Mouse (Mus musculus): ENCODE data around the gene Tmem135. TPM values are rescaled to one million over a fixed set of nuclear protein-coding genes. Genes with fewer than 3 reads are reported as not detected.

The Tmem135 gene
- total RNA-seq (2014; rRNA removed): 24.3 and 31.4 TPM in 2 replicates
- 31.8 and 33.5 TPM in 2 replicates for polyA plus RNA-seq (2015; fragmentation: Nextera tagmentation; extraction: Ambion mirVana)

DNA sequence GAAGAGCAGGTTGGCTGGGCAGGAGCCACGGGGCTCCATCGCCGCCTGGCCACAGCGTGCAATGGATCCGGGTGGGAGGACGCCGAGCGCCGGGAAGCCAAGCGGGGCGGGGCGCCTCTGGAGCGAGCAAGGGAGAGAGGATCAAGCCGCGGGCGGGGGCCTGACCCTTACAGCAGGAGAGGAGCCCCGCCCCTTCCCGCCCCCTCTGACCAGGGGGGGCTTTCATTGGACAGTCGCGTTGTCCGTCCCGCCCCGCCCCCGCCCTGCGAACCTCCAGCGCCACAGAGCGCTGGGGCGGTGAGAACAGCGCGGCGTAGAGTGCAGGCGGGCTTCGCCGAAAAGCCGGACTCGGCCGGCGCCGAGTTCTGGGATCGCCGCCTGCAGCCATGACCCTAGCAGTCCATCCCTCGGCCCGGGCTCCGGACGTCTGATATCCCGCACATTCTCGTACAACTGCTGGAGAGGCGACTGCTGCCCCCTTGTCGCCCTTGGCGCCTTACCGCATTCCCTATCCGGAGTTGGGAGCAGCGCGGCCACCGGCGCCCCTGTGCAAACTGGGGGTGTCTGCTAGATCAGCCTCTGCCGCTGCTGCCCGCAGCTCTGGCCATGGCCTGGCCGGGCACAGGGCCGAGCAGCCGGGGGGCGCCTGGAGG, at the start of gene Tmem135, which contains the start of gene Fzd4:
Gene Tmem135 (minus strand): TSS at position 142 of the 653 bp plus-strand sequence.
Gene Fzd4 (plus strand): TSS at position 275 of the 653 bp plus-strand sequence.
- H3K9me3 ChIP-seq (ENCODE audit: low read length): no peaks in the 10 kb centered on the region
- ATAC-seq: peak; percentile 98
- peak within 1 kb of the TSS; percentile 81 for H3K27ac ChIP-seq
- H3K4me2 ChIP-seq (ENCODE audit: low read depth, low read length): peak within 1 kb of the TSS; percentile 100
- H3K27me3 ChIP-seq (ENCODE audit: insufficient read depth, low read length): no peaks in the 10 kb centered on the region
- peak; percentile 39 for TF ChIP-seq CTCF (IDR thresholded peaks at IDR 0.05; ENCODE audit: low read depth)
- H3K4me3 ChIP-seq (ENCODE audit: low read length): peak within 1 kb of the TSS; percentile 80
- H3K4me1 ChIP-seq (ENCODE audit: insufficient read depth, low read length): no peaks in the 10 kb centered on the region
- H3K36me3 ChIP-seq (ENCODE audit: insufficient read depth, low read length): no peaks in the 10 kb centered on the region
- peak within 1 kb of the TSS; percentile 75 for H3K9ac ChIP-seq (replicated peaks; ENCODE audit: low read length)
- DNase-seq (ENCODE audit: low spot score): peak; percentile 95
- WGBS: under 1% methylated on average over 52 of the region's 62 CpGs

GRCm38 (mm10) chr7:89450312-89450711, 46.3 kb upstream of the Tmem135 start:
- no peaks in the 10 kb centered on the region for H3K36me3 ChIP-seq (ENCODE audit: insufficient read depth, low read length)
- ATAC-seq: no peak
- H3K4me2 ChIP-seq (ENCODE audit: low read depth, low read length): no peak overlapping the region
- 54% methylated on average over 2 of the region's 2 CpGs for WGBS
- H3K4me1 ChIP-seq (ENCODE audit: insufficient read depth, low read length): no peaks in the 10 kb centered on the region
- no peak overlapping the region for H3K4me3 ChIP-seq (ENCODE audit: low read length)
- H3K9me3 ChIP-seq (ENCODE audit: low read length): no peaks in the 10 kb centered on the region
- H3K27me3 ChIP-seq (ENCODE audit: insufficient read depth, low read length): no peaks in the 10 kb centered on the region
- no peak overlapping the region for H3K27ac ChIP-seq
- no peak overlapping the region for H3K9ac ChIP-seq (replicated peaks; ENCODE audit: low read length)
- no peak for TF ChIP-seq CTCF (IDR thresholded peaks at IDR 0.05; ENCODE audit: low read depth)
- no peak for DNase-seq (ENCODE audit: low spot score)

DNA sequence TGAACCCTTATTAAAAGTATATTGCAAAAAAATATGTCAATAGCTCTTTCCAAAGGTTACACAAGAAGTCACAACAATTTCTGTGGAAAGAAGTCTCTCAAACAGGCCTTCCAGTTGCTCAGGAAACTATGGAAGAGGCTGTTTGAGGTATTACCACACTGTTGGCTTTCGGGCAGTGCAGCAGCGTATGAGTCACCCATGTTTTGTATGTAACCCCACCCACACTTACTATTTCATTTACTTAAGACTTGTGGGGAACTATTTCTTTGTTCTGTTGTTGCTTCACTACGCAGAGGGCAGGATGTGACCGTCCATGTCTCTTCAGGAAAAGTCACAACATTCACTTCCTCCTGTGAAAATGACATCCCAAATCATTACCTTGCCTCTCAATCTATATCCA, 41.1 kb upstream of the Tmem135 start:
- H3K27me3 ChIP-seq (ENCODE audit: insufficient read depth, low read length): no peaks in the 10 kb centered on the region
- WGBS: 91% methylated on average over 4 of the region's 4 CpGs
- TF ChIP-seq CTCF (IDR thresholded peaks at IDR 0.05; ENCODE audit: low read depth): no peak

DNA sequence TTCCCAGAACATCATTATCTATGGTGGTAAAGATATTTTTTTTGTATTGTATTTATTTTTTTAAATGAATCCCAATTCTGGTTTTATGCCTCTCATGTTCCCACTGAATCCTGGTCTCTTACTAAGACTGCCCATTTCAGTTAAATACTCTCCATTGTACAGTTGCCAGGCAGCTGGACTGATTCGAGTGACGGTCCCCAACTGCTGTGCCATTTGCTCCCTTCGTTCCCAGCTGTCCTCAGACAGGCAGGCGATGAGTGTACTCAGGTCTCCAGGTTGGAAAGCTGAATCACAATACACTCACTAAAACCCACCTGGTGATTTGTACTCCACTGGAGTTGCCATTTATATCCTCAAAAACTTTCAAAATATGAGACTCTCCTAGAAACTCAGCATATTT, 38.2 kb upstream of the Tmem135 start:
- no peaks in the 10 kb centered on the region for H3K27me3 ChIP-seq (ENCODE audit: insufficient read depth, low read length)
- ATAC-seq: no peak
- no peaks in the 10 kb centered on the region for H3K4me1 ChIP-seq (ENCODE audit: insufficient read depth, low read length)
- H3K27ac ChIP-seq: no peak overlapping the region
- no peak for TF ChIP-seq CTCF (IDR thresholded peaks at IDR 0.05; ENCODE audit: low read depth)
- no peak for DNase-seq (ENCODE audit: low spot score)
- H3K9me3 ChIP-seq (ENCODE audit: low read length): no peaks in the 10 kb centered on the region
- WGBS: 37% methylated on average over 4 of the region's 4 CpGs
- H3K4me2 ChIP-seq (ENCODE audit: low read depth, low read length): no peak overlapping the region
- H3K9ac ChIP-seq (replicated peaks; ENCODE audit: low read length): no peak overlapping the region
- H3K36me3 ChIP-seq (ENCODE audit: insufficient read depth, low read length): no peaks in the 10 kb centered on the region
- H3K4me3 ChIP-seq (ENCODE audit: low read length): no peak overlapping the region

More for the DNA sequence above, 41.1 kb upstream of the Tmem135 start:
- no peak for ATAC-seq
- H3K9me3 ChIP-seq (ENCODE audit: low read length): no peaks in the 10 kb centered on the region
- DNase-seq (ENCODE audit: low spot score): no peak
- H3K9ac ChIP-seq (replicated peaks; ENCODE audit: low read length): no peak overlapping the region
- no peak overlapping the region for H3K4me3 ChIP-seq (ENCODE audit: low read length)
- no peaks in the 10 kb centered on the region for H3K4me1 ChIP-seq (ENCODE audit: insufficient read depth, low read length)
- H3K36me3 ChIP-seq (ENCODE audit: insufficient read depth, low read length): no peaks in the 10 kb centered on the region
- no peak overlapping the region for H3K27ac ChIP-seq
- no peak overlapping the region for H3K4me2 ChIP-seq (ENCODE audit: low read depth, low read length)

GRCm38 (mm10) chr7:89441291-89441690, 37.3 kb upstream of the Tmem135 start:
- WGBS: 78% methylated on average over 7 of the region's 7 CpGs
- Histone ChIP-seq H3K9ac (replicated peaks; ENCODE audit: low read length) (no peak overlapping the region), H3K27ac (no peak overlapping the region), H3K9me3 (ENCODE audit: low read length) (no peaks in the 10 kb centered on the region), H3K36me3 (ENCODE audit: insufficient read depth, low read length) (no peaks in the 10 kb centered on the region), H3K4me3 (ENCODE audit: low read length) (no peak overlapping the region), H3K4me1 (ENCODE audit: insufficient read depth, low read length) (no peaks in the 10 kb centered on the region), H3K4me2 (ENCODE audit: low read depth, low read length) (no peak overlapping the region), H3K27me3 (ENCODE audit: insufficient read depth, low read length) (no peaks in the 10 kb centered on the region)
- TF ChIP-seq CTCF (IDR thresholded peaks at IDR 0.05; ENCODE audit: low read depth): no peak
- DNase-seq (ENCODE audit: low spot score) (no peak), ATAC-seq (no peak)

GRCm38 (mm10) chr7:89437589-89437988, 33.6 kb upstream of the Tmem135 start:
- H3K9ac ChIP-seq (replicated peaks; ENCODE audit: low read length): no peak overlapping the region
- no peak overlapping the region for H3K4me2 ChIP-seq (ENCODE audit: low read depth, low read length)
- H3K27me3 ChIP-seq (ENCODE audit: insufficient read depth, low read length): no peaks in the 10 kb centered on the region
- DNase-seq (ENCODE audit: low spot score): peak; percentile 72
- H3K27ac ChIP-seq: no peak overlapping the region
- no peaks in the 10 kb centered on the region for H3K36me3 ChIP-seq (ENCODE audit: insufficient read depth, low read length)
- 43% methylated on average over 4 of the region's 4 CpGs for WGBS
- no peak overlapping the region for H3K4me3 ChIP-seq (ENCODE audit: low read length)
- no peaks in the 10 kb centered on the region for H3K9me3 ChIP-seq (ENCODE audit: low read length)
- TF ChIP-seq CTCF (IDR thresholded peaks at IDR 0.05; ENCODE audit: low read depth): peak; percentile 78
- ATAC-seq: 0 out of 2 replicates have a peak, but pooled peaks have one; percentile 68
- H3K4me1 ChIP-seq (ENCODE audit: insufficient read depth, low read length): no peaks in the 10 kb centered on the region

DNA sequence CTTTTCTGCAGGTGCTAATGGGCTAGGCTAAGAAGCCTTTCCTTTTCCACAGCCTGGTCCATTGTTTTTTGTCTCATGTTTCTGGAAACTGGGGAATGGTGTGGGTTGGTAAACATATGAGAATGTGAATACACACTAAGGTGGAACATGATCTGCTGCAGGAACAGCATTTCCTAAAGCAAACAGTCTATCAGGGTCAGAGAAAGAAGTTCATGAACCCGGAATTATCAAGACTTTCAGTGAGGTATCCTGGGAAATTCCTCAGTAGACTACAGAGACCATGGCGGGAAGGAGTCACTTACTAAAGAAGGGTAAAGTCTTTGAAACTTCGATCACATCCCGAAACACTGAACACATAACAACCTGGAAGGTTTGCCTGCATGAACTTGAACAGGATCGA, 32.4 kb upstream of the Tmem135 start:
- Histone ChIP-seq H3K4me3 (ENCODE audit: low read length) (no peak overlapping the region), H3K27me3 (ENCODE audit: insufficient read depth, low read length) (no peaks in the 10 kb centered on the region), H3K9ac (replicated peaks; ENCODE audit: low read length) (no peak overlapping the region), H3K9me3 (ENCODE audit: low read length) (no peaks in the 10 kb centered on the region), H3K4me1 (ENCODE audit: insufficient read depth, low read length) (no peaks in the 10 kb centered on the region), H3K4me2 (ENCODE audit: low read depth, low read length) (no peak overlapping the region), H3K27ac (no peak overlapping the region), H3K36me3 (ENCODE audit: insufficient read depth, low read length) (no peaks in the 10 kb centered on the region)
- TF ChIP-seq CTCF (IDR thresholded peaks at IDR 0.05; ENCODE audit: low read depth): no peak
- no peak for ATAC-seq
- DNase-seq (ENCODE audit: low spot score): no peak
- WGBS: 91% methylated on average over 5 of the region's 5 CpGs

All from hindbrain, postnatal 0 days (tissue).